Mouse (Mus musculus) heart, postnatal 10 days (tissue): ENCODE results near the gene Mns1. TPM values are rescaled to one million over a fixed set of nuclear protein-coding genes. Genes with fewer than 3 reads are reported as not detected.
"Not testable (repeated sequence)": the region's sequence is repeated elsewhere in the genome, so short reads cannot be mapped to it uniquely, and the experiment has no call there.

Experiments
- DNase-seq, 2 experiments: peaks; one replicate each; pipeline ENCODE4 v3.0.0; 2021
- intact Hi-C: fragments of 180-260 bp; cut with DNase I; formaldehyde crosslinking; loops from one replicate; pipeline ENCODE4 v1.15.1; 2025
- total RNA-seq, 2 experiments: library from RNA; stranded (reverse); gene quantifications; 2 replicates each; pipeline ENCODE4 v1.2.3; 2021

The Mns1 gene
- total RNA-seq, 2 experiments from 2014 or later: 0.72 to 0.87 TPM

GRCm38 (mm10) chr9:72422753-72423152, 15.1 kb upstream of the Mns1 start:
- intact Hi-C loops: no loop called here

GRCm38 (mm10) chr9:72425300-72425850, 12.4 kb upstream of the Mns1 start:
- intact Hi-C loops: no loop called here
- no peak for DNase-seq

More at GRCm38 (mm10) chr9:72422753-72423152, 15.1 kb upstream of the Mns1 start:
- no peak for DNase-seq

GRCm38 (mm10) chr9:72427861-72428260, 9.9 kb upstream of the Mns1 start:
- intact Hi-C loops: no loop called here

GRCm38 (mm10) chr9:72434876-72435275, 2.9 kb upstream of the Mns1 start:
- DNase-seq: no peak
- intact Hi-C loops: no loop called here

More at GRCm38 (mm10) chr9:72427861-72428260, 9.9 kb upstream of the Mns1 start:
- no peak for DNase-seq

GRCm38 (mm10) chr9:72438749-72439148, 938 bp downstream of the Mns1 start:
- intact Hi-C loops: no loop called here
- no peak for DNase-seq

GRCm38 (mm10) chr9:72440358-72440757, 2.5 kb downstream of the Mns1 start:
- intact Hi-C loops: no loop called here
- DNase-seq: no peak

- intact Hi-C loops: no loop called here
- no peak for DNase-seq
These were observed 3.4 kb downstream of the Mns1 start for GRCm38 (mm10) chr9:72440948-72441926.

- DNase-seq: no peak
- intact Hi-C loops: no loop called here
These were observed 4.3 kb downstream of the Mns1 start for GRCm38 (mm10) chr9:72441927-72442715.

- DNase-seq: peak; percentile 58 to 83
- intact Hi-C loops: no loop called here
These were observed 10.2 kb downstream of the Mns1 start for GRCm38 (mm10) chr9:72448026-72448425.

GRCm38 (mm10) chr9:72449367-72449766, 11.6 kb downstream of the Mns1 start:
- DNase-seq: peak; percentile 43 to 48

GRCm38 (mm10) chr9:72449841-72450240, 12.0 kb downstream of the Mns1 start:
- intact Hi-C loops: loop anchor here (10.0 kb wide), 1 partner anchor 225 kb away; no protein-coding TSS in a partner anchor
- no peak for DNase-seq

More at GRCm38 (mm10) chr9:72449367-72449766, 11.6 kb downstream of the Mns1 start:
- intact Hi-C loops: no loop called here

GRCm38 (mm10) chr9:72450363-72450762, 12.6 kb downstream of the Mns1 start:
- intact Hi-C loops: loop anchor here (10.0 kb wide), 1 partner anchor 224 kb away; no protein-coding TSS in a partner anchor

GRCm38 (mm10) chr9:72451111-72451510, 13.3 kb downstream of the Mns1 start:
- intact Hi-C loops: loop anchor here (10.0 kb wide), 1 partner anchor 224 kb away; no protein-coding TSS in a partner anchor
- no peak for DNase-seq

More at GRCm38 (mm10) chr9:72450363-72450762, 12.6 kb downstream of the Mns1 start:
- DNase-seq: no peak

GRCm38 (mm10) chr9:72454281-72454680, 16.5 kb downstream of the Mns1 start:
- DNase-seq: not testable (repeated sequence)
- intact Hi-C loops: loop anchor here (10.0 kb wide), 1 partner anchor 221 kb away; no protein-coding TSS in a partner anchor

- intact Hi-C loops: loop anchor here (5.0 to 10.0 kb wide), 2 partner anchors 76 to 218 kb away; partner anchors contain the start of gene Rfx7
- DNase-seq: no peak
These were observed 18.6 kb downstream of the Mns1 start for GRCm38 (mm10) chr9:72456374-72456773.

GRCm38 (mm10) chr9:72458233-72458632, 20.4 kb downstream of the Mns1 start:
- DNase-seq: peak; percentile 67 to 78
- intact Hi-C loops: loop anchor here (2.0 to 10.0 kb wide), 3 partner anchors 74 to 217 kb away; partner anchors contain the start of gene Rfx7

- intact Hi-C loops: loop anchor here (2.0 to 10.0 kb wide), 3 partner anchors 73 to 215 kb away; partner anchors contain the start of gene Rfx7
These were observed 21.9 kb downstream of the Mns1 start for GRCm38 (mm10) chr9:72459703-72460102.

GRCm38 (mm10) chr9:72460767-72461166, 23.0 kb downstream of the Mns1 start:
- intact Hi-C loops: no loop called here
- DNase-seq: no peak

More at GRCm38 (mm10) chr9:72459703-72460102, 21.9 kb downstream of the Mns1 start:
- DNase-seq: no peak

GRCm38 (mm10) chr9:72462427-72462826, 24.6 kb downstream of the Mns1 start:
- no peak for DNase-seq
- intact Hi-C loops: no loop called here

- intact Hi-C loops: no loop called here
- DNase-seq: no peak
These were observed 27.0 kb downstream of the Mns1 start for GRCm38 (mm10) chr9:72464806-72465205.
